Mouse (Mus musculus) hindbrain, embryonic 14.5 days (tissue): ENCODE measurements at regions not wholly inside any gene's neighbourhood (a gene's known extent, or its start where the extent isn't known, plus 50 kb on each side); places are given as distances from the start of the nearest gene placed in this dataset.

Experiments
- ATAC-seq: fragments of 200-750 bp; cut with Nextera tagmentation; 2 replicates; pipeline ENCODE4 v1.8.0; 2017; ENCODE audit warnings: moderate number of reproducible peaks, mild to moderate bottlenecking, moderate TSS enrichment, moderate library complexity; ENCODE audit not compliant: low FRiP score
- DNase-seq: peaks from one replicate; pipeline ENCODE4 v3.0.0-alpha.2; 2015; ENCODE audit warnings: low spot score
- H3K27ac ChIP-seq: fragments of 300-500 bp; sonication (generic); 2 replicates; pipeline ENCODE4 v1.5.1; 2014; ENCODE audit warnings: mild to moderate bottlenecking, moderate library complexity
- H3K27me3 ChIP-seq: fragments of 300-500 bp; sonication (generic); 2 replicates; pipeline ENCODE4 v1.6.1; 2014; ENCODE audit warnings: mild to moderate bottlenecking, low read length, mixed read lengths; ENCODE audit not compliant: control insufficient read depth, insufficient read depth
- H3K36me3 ChIP-seq: fragments of 300-500 bp; sonication (generic); replicated peaks from 2 replicates; pipeline ENCODE4 v1.6.1; 2014; ENCODE audit not compliant: control insufficient read depth, insufficient read depth
- H3K4me1 ChIP-seq: fragments of 300-500 bp; sonication (generic); replicated peaks from 2 replicates; pipeline ENCODE4 v1.6.1; 2014; ENCODE audit warnings: antibody characterized with exemption, low read length, mixed read lengths; ENCODE audit not compliant: control insufficient read depth, insufficient read depth
- H3K4me2 ChIP-seq: fragments of 300-500 bp; sonication (generic); replicated peaks from 2 replicates; pipeline ENCODE4 v1.6.1; 2014; ENCODE audit warnings: mild to moderate bottlenecking, moderate library complexity
- H3K4me3 ChIP-seq: fragments of 300-500 bp; sonication (generic); replicated peaks from 2 replicates; pipeline ENCODE4 v1.5.1; 2014; ENCODE audit warnings: mild to moderate bottlenecking, low read length
- H3K9ac ChIP-seq: fragments of 300-500 bp; sonication (generic); 2 replicates; pipeline ENCODE4 v1.6.1; 2014
- H3K9me3 ChIP-seq: fragments of 300-500 bp; sonication (generic); 2 replicates; pipeline ENCODE4 v1.6.1; 2016; ENCODE audit warnings: low read length; ENCODE audit not compliant: control insufficient read depth
- WGBS: fragments of 180-500 bp; shearing (Covaris S2); extraction: QIAGEN DNeasy Blood & Tissue Kit; methylation state at CpG from one replicate; pipeline ENCODE4 v1.1.7; 2014; 5-methylcytosine and 5-hydroxymethylcytosine counted together

DNA sequence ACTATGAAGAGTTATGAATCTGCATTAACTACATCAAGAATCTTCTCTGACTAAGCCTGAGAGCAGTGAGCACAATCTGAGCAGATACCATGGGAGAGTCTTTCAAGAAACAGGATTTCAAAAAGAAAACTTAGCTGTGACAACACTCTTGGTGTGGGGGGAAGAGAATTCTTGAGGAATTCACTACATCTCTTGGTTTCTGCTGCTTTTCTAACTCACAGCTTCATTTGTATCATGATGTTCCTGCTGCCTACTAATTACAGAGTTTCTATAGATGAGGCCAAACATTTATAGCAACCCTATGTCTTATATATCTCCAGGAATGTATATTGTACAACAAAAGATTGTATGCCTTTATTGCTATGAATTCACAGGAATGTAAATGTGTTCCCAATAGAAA is 242.2 kb upstream of the Pitrm1 start:
- DNase-seq (no peak), ATAC-seq (no peak)
- peaks cover 4% of the 10 kb centered on the region; the same call in 1 of the 2 replicates for H3K4me1 ChIP-seq
- H3K36me3 ChIP-seq: no peaks in the 10 kb centered on the region
- H3K27me3 ChIP-seq: no peaks in the 10 kb centered on the region
- H3K4me2 ChIP-seq: no peak overlapping the region
- H3K9me3 ChIP-seq: no peaks in the 10 kb centered on the region
- H3K4me3 ChIP-seq: no peak overlapping the region
- no peak overlapping the region for H3K27ac ChIP-seq
- H3K9ac ChIP-seq: no peak overlapping the region

DNA sequence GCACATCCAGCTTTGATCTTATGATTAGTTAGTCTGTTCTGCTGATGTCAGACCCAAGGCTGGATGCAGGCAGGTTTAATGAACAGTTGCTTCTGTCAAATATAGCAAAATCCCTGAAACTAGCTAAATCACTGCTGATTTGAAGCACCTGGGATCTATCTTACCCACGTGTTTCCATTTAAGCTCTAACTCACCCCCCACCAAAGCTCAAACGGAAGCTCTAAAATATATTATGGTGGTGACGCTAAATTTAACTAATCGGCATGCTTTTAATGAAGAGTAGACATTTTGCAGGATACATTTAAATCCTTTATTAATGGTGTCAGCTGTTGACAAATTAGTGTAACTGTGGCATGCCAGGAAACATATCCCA is 241.3 kb upstream of the Pitrm1 start:
- Histone ChIP-seq H3K27ac (no peak overlapping the region), H3K9ac (no peak overlapping the region), H3K9me3 (no peaks in the 10 kb centered on the region), H3K36me3 (no peaks in the 10 kb centered on the region), H3K27me3 (no peaks in the 10 kb centered on the region), H3K4me1 (peaks cover 4% of the 10 kb centered on the region; the same call in 1 of the 2 replicates), H3K4me3 (no peak overlapping the region), H3K4me2 (no peak overlapping the region)
- ATAC-seq: no peak
- DNase-seq: no peak
- 61% methylated on average over 4 of the region's 4 CpGs for WGBS

DNA sequence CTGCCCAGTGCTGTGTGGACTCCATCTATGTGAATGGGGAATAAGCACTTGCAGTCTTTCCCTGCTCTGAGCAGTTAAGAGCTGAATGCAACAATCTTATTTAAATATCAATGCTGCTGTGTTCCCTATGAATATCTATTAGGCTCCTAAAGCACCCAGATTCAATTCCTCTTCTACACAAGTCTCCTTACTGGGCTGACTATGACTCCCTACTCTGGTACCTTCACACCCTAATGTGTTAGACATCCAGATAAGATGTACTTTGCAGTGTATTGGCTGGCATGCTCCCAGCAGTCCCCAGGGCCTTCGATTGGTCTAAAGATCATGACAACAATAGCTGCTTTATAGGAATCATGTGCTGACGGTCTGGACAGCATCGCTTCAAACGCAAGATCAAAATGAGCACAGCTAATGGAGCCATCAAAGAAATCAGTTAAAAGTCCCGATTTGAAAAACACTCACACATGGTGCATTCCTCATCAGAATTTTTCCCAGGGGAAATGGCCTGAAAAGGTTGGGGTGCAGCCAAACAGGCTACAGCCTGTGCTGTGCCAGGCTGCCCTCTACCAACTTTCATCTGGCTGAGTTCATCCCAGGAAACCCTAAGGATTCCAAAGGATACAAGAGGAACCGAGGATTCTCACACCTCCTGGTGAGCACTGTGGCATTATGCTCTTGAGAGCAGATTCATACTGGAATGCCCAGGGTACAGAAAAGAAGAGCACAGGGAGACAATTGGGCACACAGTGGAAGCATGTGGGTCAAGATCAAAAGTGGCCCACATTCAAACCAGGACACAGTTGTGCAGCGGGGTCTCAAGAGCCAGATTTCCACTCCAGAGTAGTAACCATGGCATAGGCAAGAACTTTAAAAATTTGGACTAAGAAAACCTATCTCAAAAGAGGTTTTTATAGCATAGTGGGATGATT is 240.7 kb upstream of the Pitrm1 start:
- Histone ChIP-seq H3K4me1 (peaks cover 4% of the 10 kb centered on the region; the same call in 1 of the 2 replicates), H3K4me3 (no peak overlapping the region), H3K27me3 (no peaks in the 10 kb centered on the region), H3K4me2 (no peak overlapping the region), H3K9me3 (no peaks in the 10 kb centered on the region), H3K36me3 (no peaks in the 10 kb centered on the region), H3K9ac (no peak overlapping the region), H3K27ac (no peak overlapping the region)
- ATAC-seq: peak; percentile 85
- 45% methylated on average over 7 of the region's 7 CpGs for WGBS
- DNase-seq: peak; percentile 33

DNA sequence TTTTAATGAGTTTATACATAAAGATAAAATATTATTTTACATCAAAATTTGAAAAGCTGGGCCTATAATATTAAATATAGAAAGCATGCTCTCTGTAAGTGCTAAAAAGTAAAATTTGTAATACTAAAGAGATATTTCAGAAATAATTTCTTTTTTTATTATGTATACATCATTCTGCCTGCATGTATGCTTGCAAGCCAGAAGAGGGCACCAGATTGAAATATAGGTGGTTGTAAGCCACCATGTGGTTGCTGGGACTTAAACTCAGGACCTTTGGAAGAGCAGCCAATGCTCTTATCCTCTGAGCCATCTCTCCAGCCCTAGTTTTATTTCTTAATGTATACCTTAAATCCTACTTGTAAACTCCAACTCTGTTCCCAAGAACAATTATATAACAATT is 231.7 kb upstream of the Pitrm1 start:
- Histone ChIP-seq H3K9me3 (no peaks in the 10 kb centered on the region), H3K9ac (no peak overlapping the region), H3K4me1 (no peaks in the 10 kb centered on the region), H3K4me3 (no peak overlapping the region), H3K27me3 (no peaks in the 10 kb centered on the region), H3K36me3 (no peaks in the 10 kb centered on the region), H3K4me2 (no peak overlapping the region), H3K27ac (no peak overlapping the region)
- DNase-seq (no peak), ATAC-seq (no peak)

DNA sequence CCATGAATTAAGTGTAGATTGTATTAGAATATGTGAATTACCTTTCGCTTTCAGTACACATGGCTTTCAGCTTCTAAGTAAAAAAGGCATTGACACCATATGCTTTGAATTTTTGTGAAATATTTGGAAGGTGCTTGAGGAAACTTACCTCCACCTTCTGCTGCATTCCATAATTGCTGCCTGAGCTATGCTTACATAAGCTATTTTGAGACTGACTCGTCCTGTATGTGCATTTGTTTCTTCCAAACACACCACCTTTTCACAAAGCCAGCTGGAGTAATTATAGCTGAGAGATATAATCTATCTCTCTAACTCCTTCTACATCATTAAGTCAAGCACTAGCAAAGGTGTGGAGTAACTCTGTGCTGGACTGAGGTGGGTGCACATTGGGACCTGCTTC is 224.0 kb upstream of the Pitrm1 start:
- Histone ChIP-seq H3K36me3 (no peaks in the 10 kb centered on the region), H3K4me1 (no peaks in the 10 kb centered on the region), H3K27me3 (no peaks in the 10 kb centered on the region), H3K4me2 (no peak overlapping the region), H3K9ac (no peak overlapping the region), H3K27ac (no peak overlapping the region), H3K4me3 (no peak overlapping the region), H3K9me3 (no peaks in the 10 kb centered on the region)
- ATAC-seq (no peak), DNase-seq (no peak)
- WGBS: 90% methylated on average over 2 of the region's 2 CpGs

DNA sequence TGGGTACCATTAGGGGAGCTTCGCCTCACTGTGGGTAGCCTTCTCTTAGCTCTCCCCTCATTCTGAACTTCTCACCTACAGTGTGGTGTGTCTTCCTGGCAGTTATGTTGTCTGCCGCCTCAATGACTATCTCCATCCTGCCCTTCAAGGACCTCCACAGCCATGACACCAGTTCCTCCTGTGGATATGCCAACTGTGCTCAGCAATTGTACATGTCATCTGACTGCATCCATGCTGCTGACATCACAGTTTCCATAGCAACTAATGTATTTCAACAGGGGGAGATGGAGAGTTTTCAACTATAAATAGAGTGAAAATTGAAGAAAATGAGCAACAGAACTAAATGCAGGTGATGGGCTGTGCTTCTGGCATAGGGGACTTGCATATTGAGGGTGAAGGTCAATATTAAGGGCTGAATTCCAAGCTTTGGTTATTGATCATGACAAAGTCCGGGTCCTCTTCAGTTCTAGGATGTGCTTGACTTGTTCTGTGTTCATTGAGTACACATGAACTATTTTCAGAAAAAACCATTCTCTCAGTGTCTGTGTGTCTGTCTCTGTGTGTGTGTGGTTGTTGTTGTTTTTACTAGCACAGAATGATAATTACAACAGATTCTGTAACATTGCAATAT is 217.5 kb upstream of the Pitrm1 start:
- Histone ChIP-seq H3K4me2 (no peak overlapping the region), H3K27ac (no peak overlapping the region), H3K9ac (no peak overlapping the region), H3K27me3 (no peaks in the 10 kb centered on the region), H3K9me3 (no peaks in the 10 kb centered on the region), H3K36me3 (no peaks in the 10 kb centered on the region), H3K4me3 (no peak overlapping the region), H3K4me1 (no peaks in the 10 kb centered on the region)
- ATAC-seq (no peak), DNase-seq (no peak)
- WGBS: 92% methylated on average over 3 of the region's 3 CpGs

DNA sequence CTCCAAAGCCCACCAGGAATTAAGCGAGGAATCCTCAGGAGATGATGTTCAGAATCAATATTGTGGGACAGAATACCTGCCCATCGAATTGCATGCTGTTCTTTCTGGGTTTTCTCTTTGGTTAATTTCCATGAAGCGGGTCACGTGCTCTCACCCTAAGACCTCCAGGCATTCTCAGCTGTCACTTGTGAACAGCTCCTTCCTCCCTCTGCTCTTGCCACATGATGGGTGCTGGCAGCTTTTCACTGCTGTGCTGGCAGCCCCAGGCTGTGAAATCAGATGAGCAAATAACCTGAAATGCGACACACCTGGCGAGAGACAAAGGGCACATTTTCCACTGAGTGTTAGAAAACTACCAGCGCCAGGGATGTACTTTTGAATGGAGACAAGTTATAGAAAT is 207.8 kb upstream of the Pitrm1 start:
- Histone ChIP-seq H3K4me2 (no peak overlapping the region), H3K27ac (no peak overlapping the region), H3K9ac (no peak overlapping the region), H3K36me3 (no peaks in the 10 kb centered on the region), H3K4me3 (no peak overlapping the region), H3K4me1 (peaks cover 4% of the 10 kb centered on the region; the same call in 1 of the 2 replicates), H3K27me3 (no peaks in the 10 kb centered on the region), H3K9me3 (no peaks in the 10 kb centered on the region)
- WGBS: 74% methylated on average over 7 of the region's 7 CpGs
- ATAC-seq: 0 out of 2 replicates have a peak, but pooled peaks have one; percentile 64
- DNase-seq: no peak

DNA sequence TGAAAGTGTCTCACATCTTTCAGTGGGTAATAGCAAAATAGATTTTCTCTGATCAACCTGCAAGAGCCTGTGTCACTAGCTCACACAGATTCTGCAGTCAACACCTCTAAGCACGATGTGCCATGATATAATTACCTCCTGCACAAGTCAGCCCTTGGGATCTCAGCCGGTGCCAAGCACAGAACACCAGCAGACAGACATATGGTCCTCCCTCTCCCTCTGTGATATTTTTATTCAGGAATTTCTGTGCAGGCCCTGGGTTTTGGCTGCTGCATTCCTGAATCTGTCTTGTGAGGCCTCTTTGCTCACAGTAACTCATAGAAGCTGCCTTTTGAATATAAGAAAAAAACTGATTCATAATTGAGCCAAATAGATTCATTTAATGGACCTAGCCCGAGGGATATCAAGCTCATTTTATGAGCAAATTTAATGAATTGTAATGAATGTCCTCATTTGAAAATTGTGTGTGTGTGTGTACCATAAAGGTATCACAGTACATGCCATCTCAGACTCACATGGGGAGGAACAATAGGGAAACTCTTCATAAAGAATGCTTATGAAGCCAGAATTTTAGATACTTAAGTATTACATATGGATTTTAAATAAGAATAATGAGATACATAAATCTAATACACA is 206.7 kb upstream of the Pitrm1 start:
- H3K4me3 ChIP-seq: no peak overlapping the region
- H3K9me3 ChIP-seq: no peaks in the 10 kb centered on the region
- H3K27ac ChIP-seq: peak overlapping the region; percentile 54
- no peak overlapping the region for H3K4me2 ChIP-seq
- no peaks in the 10 kb centered on the region for H3K36me3 ChIP-seq
- DNase-seq: peak; percentile 30
- no peak overlapping the region for H3K9ac ChIP-seq
- peak; percentile 81 for ATAC-seq
- WGBS: 46% methylated on average over 3 of the region's 3 CpGs
- H3K27me3 ChIP-seq: no peaks in the 10 kb centered on the region
- H3K4me1 ChIP-seq: peaks cover 4% of the 10 kb centered on the region; the same call in 1 of the 2 replicates

DNA sequence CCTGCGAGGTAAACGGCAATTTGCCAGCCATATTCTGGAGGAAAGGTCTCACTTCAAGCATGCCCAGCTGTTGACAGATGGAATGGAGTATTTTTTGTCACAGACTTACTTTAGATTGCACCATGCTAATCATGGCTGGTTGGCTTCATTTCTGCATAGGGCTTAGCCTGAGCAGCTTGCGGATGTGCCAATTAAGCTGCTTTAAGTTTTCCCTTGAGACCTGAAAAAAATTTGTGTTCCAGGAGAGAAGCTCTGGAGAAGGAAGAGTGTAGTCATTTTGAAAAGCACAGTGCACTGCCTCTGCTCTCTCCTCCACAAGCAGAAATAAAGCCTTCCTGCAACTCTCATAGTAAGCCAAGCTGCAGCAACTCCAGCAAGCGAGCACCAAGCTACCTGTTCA is 182.8 kb upstream of the Pitrm1 start:
- no peaks in the 10 kb centered on the region for H3K36me3 ChIP-seq
- no peak overlapping the region for H3K4me3 ChIP-seq
- ATAC-seq (peak; percentile 46; the same call in 1 of the 2 replicates), DNase-seq (peak; percentile 55)
- no peaks in the 10 kb centered on the region for H3K9me3 ChIP-seq
- H3K27me3 ChIP-seq: no peaks in the 10 kb centered on the region
- 82% methylated on average over 4 of the region's 4 CpGs for WGBS
- H3K9ac ChIP-seq: no peak overlapping the region
- no peak overlapping the region for H3K27ac ChIP-seq
- H3K4me2 ChIP-seq: no peak overlapping the region
- H3K4me1 ChIP-seq: no peaks in the 10 kb centered on the region
